Mouse (Mus musculus) forebrain, embryonic 10.5 days (tissue): ENCODE results near the gene Ifih1. TPM values are rescaled to one million over a fixed set of nuclear protein-coding genes. Genes with fewer than 3 reads are reported as not detected.

Experiments used
- DNase-seq: peaks from one replicate; pipeline ENCODE4 v3.0.0-alpha.2; 2017; ENCODE audit warnings: low spot score; ENCODE audit errors: extremely low spot score
- H3K27ac ChIP-seq: fragments of 300-500 bp; sonication (generic); 2 replicates; pipeline ENCODE4 v1.5.1; 2016; ENCODE audit warnings: mild to moderate bottlenecking
- H3K27me3 ChIP-seq: fragments of 300-500 bp; sonication (generic); 2 replicates; pipeline ENCODE4 v1.6.1; 2016; ENCODE audit warnings: mild to moderate bottlenecking; ENCODE audit not compliant: poor library complexity, severe bottlenecking
- H3K36me3 ChIP-seq: fragments of 300-500 bp; sonication (generic); replicated peaks from 2 replicates; pipeline ENCODE4 v1.6.1; 2016; ENCODE audit warnings: mild to moderate bottlenecking, moderate library complexity
- H3K4me1 ChIP-seq: fragments of 300-500 bp; sonication (generic); 2 replicates; pipeline ENCODE4 v1.6.1; 2016
- H3K4me3 ChIP-seq: fragments of 300-500 bp; sonication (generic); 2 replicates; pipeline ENCODE4 v1.5.1; 2016; ENCODE audit warnings: mild to moderate bottlenecking, moderate library complexity
- H3K9me3 ChIP-seq: fragments of 300-500 bp; sonication (generic); 2 replicates; pipeline ENCODE4 v1.6.1; 2016; ENCODE audit warnings: mild to moderate bottlenecking, moderate library complexity
- WGBS: fragments of 180-500 bp; shearing (Covaris S2); methylation state at CpG from one replicate; pipeline ENCODE4 v1.1.7; 2016; 5-methylcytosine and 5-hydroxymethylcytosine counted together
- polyA plus RNA-seq: library from polyadenylated mRNA; unstranded; fragments of >200 nt; fragmentation: Nextera tagmentation; extraction: Ambion mirVana; gene quantifications from 2 replicates; pipeline ENCODE4 v1.2.1, GENCODE M21; 2016

The Ifih1 gene
- polyA plus RNA-seq, 1 experiment from 2014 or later, result 0.95 TPM

DNA sequence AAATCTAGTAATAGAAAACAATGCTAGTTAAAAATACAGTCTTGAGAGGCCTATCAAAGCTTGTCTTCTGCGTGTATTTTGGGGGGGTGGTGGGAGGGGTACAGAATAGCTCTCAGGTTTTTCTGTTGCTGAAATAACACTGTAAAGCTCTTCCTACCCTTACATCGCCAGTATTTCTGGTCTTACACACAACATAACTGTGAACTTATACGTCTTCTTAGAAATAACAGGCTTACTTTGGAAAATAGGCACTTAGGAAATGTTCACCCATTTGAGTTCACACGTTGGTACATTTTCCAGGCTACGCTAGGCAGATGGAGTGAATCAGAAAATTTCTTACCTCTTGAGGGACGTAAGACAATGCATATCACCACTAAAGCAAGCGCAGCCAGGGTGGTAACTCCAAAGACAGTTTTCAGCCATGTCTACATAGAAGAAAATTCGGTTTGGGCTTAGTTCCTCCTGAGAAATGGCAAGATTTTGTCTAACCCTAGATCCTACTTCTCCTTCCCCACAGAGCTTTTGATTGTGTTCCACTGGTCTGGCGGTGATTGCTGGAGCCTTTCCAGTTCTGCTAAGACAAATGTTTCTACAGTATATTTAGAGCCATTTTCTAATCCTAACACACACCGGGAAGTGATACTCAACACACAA lies 72.8 kb downstream of the Ifih1 start:
- whole genome bisulfite sequencing, result 79% methylated on average over 10 of the region's 10 CpGs
- Histone ChIP-seq H3K4me3 (peak overlapping the region; percentile 28), H3K27me3 (no peaks in the 10 kb centered on the region), H3K27ac (peak overlapping the region; percentile 71), H3K4me1 (0 out of 2 replicates have a peak, but pooled peaks cover 4% of the 10 kb centered on the region), H3K36me3 (no peaks in the 10 kb centered on the region), H3K9me3 (no peaks in the 10 kb centered on the region)
- no peak for DNase-seq

DNA sequence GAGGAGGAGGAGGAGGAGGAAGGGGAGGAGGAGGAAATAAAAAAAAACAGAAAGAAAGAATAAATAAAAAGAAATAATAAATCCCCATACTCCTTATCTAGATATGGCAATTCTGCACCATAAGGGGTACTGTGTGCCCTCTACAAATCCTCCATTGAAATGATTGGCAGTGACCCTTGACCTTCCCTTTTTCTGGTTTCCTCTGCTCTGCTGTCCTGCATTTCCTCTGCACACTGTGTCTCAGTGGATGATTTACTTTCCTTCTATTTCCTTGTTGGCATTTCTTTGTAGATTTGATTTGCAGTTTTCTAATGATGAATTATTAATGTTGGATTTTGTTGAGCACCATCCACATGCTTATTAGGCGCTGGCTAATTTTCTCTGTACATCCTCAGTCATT lies 81.4 kb downstream of the Ifih1 start:
- peaks cover 7% of the 10 kb centered on the region for H3K4me1 ChIP-seq
- no peak overlapping the region for H3K27ac ChIP-seq
- H3K27me3 ChIP-seq, result no peaks in the 10 kb centered on the region
- WGBS, result 91% methylated on average over 1 of the region's 1 CpGs
- H3K36me3 ChIP-seq, result no peaks in the 10 kb centered on the region
- H3K4me3 ChIP-seq, result no peak overlapping the region
- no peaks in the 10 kb centered on the region for H3K9me3 ChIP-seq
- DNase-seq, result no peak

DNA sequence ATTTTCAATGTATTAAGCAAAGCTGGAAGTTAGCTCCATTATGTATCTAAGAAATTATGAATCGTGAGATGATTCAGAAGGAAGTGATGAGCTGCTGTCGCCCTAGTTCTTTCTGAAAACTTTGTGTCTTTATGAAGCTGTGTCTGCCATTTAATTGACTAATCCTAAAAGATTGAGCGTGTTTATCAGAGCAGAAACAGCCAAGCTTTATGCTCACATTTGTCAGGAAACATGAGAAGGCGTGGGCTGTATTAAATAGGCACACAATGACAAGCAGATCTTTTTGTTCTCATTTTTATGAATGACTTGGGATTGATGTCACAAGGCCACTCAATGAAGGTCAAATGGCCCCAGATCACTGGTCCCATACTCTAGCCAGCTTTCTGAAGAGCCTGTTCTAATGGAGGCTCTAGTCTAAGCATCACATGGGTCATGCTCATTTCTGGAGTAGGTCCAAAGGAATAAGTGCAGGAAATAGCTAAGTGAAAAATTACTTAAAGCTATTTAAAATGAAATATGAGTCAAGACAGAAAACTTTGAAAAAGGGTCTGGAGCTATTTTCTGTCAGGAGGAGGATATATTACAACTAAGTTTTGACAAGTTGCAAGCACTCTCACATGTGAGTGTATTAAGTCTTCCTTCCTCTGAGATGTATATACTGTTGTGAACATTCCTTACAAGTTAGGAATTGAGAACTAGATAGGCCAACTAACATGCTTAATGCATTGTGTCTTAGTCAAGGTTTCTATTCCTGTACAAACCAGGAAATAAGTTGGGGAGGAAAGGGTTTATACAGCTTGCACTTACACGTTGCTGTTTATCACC lies 83.2 kb downstream of the Ifih1 start:
- 69% methylated on average over 5 of the region's 5 CpGs for WGBS

DNA sequence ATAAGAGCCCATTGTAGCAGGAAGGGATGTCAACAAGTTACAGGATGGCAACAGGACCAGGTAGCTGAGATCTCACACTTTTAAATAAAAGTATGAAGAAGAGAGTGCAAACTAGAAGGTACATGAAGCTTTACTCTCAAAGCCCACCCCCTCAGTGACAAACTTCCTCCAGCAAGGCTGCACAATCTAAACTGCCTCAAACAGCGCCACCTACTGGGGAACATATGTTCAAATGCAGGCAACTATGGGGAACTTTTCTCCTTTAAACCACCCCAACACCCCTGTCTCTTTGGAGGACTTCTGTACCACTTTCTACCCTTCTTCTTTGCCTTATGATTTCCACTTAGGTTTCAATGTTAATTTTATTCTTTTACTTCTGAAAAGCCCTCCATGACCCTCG lies 88.6 kb downstream of the Ifih1 start:
- no peak for DNase-seq
- peaks cover 1% of the 10 kb centered on the region for H3K4me1 ChIP-seq

More for the DNA sequence above, 83.2 kb downstream of the Ifih1 start:
- no peak overlapping the region for H3K4me3 ChIP-seq
- no peaks in the 10 kb centered on the region for H3K9me3 ChIP-seq
- H3K36me3 ChIP-seq, result no peaks in the 10 kb centered on the region
- H3K4me1 ChIP-seq, result peaks cover 7% of the 10 kb centered on the region
- H3K27ac ChIP-seq, result no peak overlapping the region
- DNase-seq, result no peak
- H3K27me3 ChIP-seq, result no peaks in the 10 kb centered on the region

DNA sequence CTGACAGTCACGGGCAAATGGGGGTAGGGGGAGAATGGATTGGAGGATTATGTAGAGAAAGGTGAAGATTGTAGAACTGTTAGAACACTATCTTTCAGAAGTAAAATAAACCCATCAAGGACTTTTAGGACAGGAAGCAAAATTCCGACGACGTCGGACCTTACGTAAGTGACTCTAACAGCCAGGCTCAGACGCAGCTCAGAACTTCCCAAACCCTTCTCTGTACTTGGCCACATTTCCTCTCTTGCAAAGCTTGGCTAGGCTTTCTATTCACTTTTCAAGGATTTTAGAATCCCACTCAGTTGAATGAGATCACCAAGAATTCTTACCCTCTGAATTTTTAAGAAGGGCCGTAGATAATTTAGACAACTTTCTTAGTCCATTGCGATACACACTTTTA lies 89.7 kb downstream of the Ifih1 start:
- H3K4me3 ChIP-seq, result no peak overlapping the region
- 93% methylated on average over 9 of the region's 9 CpGs for WGBS

More for the DNA sequence above, 88.6 kb downstream of the Ifih1 start:
- no peak overlapping the region for H3K27ac ChIP-seq
- H3K4me3 ChIP-seq, result no peak overlapping the region
- no peaks in the 10 kb centered on the region for H3K27me3 ChIP-seq
- no peaks in the 10 kb centered on the region for H3K9me3 ChIP-seq
- WGBS, result 72% methylated on average over 2 of the region's 2 CpGs
- no peaks in the 10 kb centered on the region for H3K36me3 ChIP-seq

DNA sequence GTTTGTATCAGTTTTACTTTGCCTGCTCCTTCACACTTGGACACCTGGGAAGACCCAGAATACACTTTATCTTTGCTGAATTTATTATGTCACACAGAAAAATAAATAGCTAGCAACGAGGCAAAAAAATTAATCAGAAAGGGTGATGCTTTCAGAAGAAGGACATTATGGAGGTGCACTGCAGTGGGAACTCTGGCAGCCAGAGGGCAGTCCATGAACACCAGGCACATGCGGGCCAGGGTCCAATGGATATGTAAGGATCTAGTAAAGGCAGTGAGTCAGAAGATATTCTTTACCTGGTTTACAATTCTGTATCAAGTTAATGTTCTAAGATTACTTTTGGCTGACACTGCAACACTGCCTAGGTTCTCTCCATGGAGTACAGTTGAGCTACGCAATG lies 96.4 kb downstream of the Ifih1 start:
- Histone ChIP-seq H3K4me1 (no peaks in the 10 kb centered on the region), H3K27me3 (no peaks in the 10 kb centered on the region), H3K27ac (no peak overlapping the region), H3K9me3 (no peaks in the 10 kb centered on the region), H3K36me3 (no peaks in the 10 kb centered on the region), H3K4me3 (no peak overlapping the region)
- DNase-seq, result no peak
- WGBS, result 85% methylated on average over 3 of the region's 3 CpGs

More for the DNA sequence above, 89.7 kb downstream of the Ifih1 start:
- Histone ChIP-seq H3K9me3 (no peaks in the 10 kb centered on the region), H3K27ac (no peak overlapping the region), H3K36me3 (no peaks in the 10 kb centered on the region), H3K4me1 (no peaks in the 10 kb centered on the region), H3K27me3 (no peaks in the 10 kb centered on the region)
- no peak for DNase-seq

DNA sequence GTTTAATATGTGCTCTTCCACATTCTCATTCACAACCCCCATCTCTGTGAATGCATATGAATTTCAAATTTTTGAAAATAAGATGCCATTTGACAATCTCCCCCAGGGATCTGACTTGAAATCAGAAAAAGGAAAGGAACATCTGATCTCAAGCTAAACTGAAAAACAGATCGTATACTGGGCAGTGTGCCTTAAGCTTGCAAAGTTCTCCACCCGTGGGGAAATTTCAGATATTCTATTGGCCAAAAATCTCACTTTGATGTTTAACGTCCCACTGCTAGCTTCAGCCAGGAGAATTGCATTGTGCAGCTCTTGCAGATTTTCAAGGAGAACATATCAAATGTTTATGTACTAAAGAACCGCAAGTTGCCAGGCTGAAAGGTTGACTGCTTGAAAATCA lies 96.9 kb downstream of the Ifih1 start:
- no peak for DNase-seq
- Histone ChIP-seq H3K27ac (no peak overlapping the region), H3K4me1 (no peaks in the 10 kb centered on the region), H3K9me3 (no peaks in the 10 kb centered on the region), H3K36me3 (no peaks in the 10 kb centered on the region), H3K4me3 (no peak overlapping the region), H3K27me3 (no peaks in the 10 kb centered on the region)
- whole genome bisulfite sequencing, result 96% methylated on average over 4 of the region's 4 CpGs

DNA sequence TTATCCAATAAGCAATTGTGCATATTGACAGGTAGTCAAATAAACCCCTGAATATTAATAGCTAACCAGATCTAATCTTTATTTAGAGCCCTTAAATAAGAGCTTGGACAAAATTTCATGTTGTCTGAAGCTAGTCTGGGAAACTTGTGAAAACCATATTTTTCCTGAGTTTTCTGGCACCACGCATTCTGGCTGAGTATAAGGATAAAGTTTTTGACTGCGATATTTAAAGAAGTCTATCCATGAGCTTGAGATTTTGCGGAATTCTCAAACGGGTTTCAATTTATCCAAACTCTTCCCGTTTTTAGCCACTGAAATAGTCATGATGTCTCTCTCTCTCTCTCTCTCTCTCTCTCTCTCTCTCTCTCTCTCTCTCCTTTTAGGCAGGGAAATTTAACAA lies 98.0 kb downstream of the Ifih1 start:
- Histone ChIP-seq H3K9me3 (no peaks in the 10 kb centered on the region), H3K4me1 (no peaks in the 10 kb centered on the region), H3K4me3 (no peak overlapping the region), H3K36me3 (no peaks in the 10 kb centered on the region), H3K27me3 (no peaks in the 10 kb centered on the region), H3K27ac (no peak overlapping the region)
- WGBS, result 93% methylated on average over 5 of the region's 5 CpGs
- no peak for DNase-seq

Other genes with a start within 250 kb of the Ifih1 start
- 0.25 and 0.42 TPM in 2 replicates for gene Dpp4, start 234.0 kb downstream of the Ifih1 start, polyA plus RNA-seq
- gene Gcg, start 162.6 kb downstream of the Ifih1 start, polyA plus RNA-seq, result not detected in 2 replicates
- gene Fap, start 72.2 kb downstream of the Ifih1 start, polyA plus RNA-seq, result 5.4 and 7.1 TPM in 2 replicates
- 2.7 and 2.9 TPM in 2 replicates for gene Gca, start 18.0 kb upstream of the Ifih1 start, polyA plus RNA-seq